Mouse (Mus musculus): ENCODE results near the gene Fam120c.

Fam120c gene

DNA sequence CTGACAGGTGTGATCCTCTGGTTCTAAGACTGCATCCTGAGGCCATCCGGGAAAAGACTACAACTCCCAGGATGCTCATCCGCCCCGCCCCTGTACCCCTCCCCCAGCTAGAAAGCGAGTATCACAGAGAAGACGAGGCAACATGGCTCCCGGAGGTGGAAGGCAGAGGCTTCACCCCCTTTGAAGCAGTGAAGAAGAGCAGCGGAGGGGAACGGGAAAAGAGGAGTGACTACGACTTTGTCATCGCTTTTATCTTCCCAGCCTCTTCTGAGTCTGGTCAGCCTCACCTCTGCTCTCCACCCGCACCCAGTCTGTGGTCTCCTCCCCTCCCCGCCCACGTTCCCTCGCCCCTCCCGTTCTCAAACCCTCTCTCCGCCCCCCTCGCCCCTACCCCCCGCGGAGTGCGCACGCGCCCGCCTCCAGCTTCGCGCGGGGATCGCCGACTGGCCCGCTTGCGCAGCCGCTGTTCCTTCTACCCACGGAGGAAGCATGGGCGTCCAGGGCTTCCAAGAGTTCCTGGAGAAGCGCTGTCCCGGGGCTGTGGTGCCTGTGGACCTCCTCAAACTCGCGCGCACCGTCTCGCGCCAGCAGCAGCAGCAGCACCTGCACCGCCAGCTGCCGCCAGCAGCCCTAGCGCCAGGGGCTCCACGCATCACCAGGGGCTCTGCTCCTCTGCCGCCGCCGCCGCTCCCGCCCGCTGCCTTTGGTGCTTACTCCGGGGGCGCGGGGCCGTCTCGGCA is at the start of gene Fam120c:
Fam120c (plus strand) TSS at position 415 of the 740 bp plus-strand sequence.
- peak; percentile 87 to 95 for DNase-seq (ENCODE audit: inconsistent age in 2 of 2, low spot score in 1 of 2)

DNA sequence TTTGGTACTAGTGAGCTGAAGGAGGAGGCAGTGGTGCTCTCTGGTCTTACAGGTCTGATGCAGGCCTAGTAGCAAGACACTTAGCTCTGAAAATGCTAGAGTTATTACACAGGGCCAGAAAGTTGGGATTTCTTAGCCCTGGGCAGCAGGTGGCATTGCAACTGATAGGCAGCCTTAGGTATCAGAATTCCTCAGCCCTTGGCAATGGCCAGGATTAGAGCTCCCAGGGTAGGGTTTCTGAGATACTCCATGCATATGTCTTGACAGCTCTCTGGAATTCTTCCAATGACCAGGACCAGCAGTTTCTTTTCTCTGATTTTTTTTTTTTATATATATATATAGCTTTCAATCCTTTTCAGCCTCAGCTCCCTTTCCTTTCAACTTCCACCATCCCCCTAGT is 45.6 kb upstream of the Fam120c start:
- DNase-seq (ENCODE audit: inconsistent age in 2 of 2, low spot score in 1 of 2): no peak

DNA sequence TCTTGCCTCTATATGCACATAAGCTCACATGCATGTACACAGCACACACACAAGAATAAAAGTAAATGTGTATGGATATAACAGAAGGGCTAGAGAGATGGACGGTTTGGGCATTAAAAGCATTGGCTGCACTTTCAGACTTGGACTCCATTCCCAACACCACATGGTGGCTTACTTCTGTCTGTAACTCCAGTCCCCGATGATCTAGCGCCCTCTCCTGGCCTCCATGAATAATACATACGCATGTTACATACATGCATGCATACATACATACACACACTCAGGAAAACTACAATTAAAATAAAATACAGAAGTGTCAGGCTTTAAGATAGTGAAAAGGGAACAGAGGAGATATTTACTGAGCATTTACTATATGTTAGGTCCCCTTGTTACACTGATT is 30.2 kb upstream of the Fam120c start:
- no peak for DNase-seq (ENCODE audit: inconsistent age in 2 of 2, low spot score in 1 of 2)

DNA sequence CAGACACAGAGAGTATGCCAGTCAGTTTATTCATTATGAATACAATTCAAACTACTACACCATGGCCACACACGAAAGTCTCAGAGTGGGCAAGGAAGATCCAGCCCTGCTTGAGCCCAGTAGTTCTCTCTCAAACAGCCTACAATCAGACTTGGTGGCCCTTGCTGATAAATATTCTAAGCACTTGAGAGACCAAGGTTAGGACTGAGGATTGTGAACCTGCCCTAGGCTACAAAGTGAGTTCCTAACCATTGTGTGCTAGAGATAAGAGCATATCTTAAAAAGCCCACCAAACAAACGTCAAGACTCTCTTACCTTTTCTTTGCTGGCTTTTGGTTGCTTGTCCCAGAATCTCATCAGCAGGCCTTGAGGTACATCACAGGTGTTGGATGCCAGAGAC is 10.4 kb upstream of the Fam120c start:
- DNase-seq (ENCODE audit: inconsistent age in 2 of 2, low spot score in 1 of 2): no peak

DNA sequence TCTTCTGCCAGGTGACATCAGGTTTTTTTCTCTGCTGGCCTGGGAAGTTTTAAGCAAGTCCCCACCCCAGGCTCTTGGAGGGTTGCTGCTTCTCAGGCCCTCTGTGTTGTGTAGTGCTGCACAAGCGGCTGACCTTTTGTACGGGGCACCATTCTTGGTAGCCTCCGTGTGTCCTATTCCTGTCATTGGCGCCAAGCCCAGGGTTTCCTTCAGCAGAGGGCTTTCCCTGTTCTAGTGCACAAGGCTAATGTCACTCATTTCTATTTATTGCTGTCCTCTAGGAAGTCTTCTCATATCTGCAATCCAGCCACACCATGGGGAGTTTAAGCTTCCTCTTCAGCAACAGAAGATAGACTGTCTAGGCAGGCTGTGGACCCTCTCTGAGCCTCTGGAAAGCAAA is 6.2 kb upstream of the Fam120c start:
- DNase-seq (ENCODE audit: inconsistent age in 2 of 2, low spot score in 1 of 2): peak; percentile 70 to 87

DNA sequence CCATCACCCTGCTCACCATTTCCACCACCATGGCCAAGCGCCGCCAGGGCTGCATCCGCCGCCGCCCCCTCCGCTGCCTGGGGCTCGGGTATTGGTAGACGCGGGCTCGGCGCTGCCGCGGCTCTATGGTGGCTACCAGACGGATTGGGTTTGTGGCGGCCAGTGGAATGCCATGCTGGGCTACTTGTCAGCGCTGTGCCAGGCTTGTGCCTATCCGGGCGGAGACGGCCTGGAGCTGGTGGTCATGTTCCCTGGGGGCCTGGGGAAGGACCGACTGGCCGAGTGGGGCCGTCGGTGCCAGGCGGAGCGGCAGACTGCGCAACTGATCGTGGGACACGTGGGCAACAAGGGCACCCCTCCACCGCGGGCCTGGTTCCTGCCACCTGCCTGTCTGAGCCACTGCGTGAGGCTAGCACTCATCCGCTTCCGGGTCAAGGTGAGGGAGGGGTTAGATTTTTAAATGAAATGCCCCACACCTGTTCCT is 568 bp downstream of the Fam120c start:
- peak; percentile 57 to 81 for DNase-seq (ENCODE audit: inconsistent age in 2 of 2, low spot score in 1 of 2)

DNA sequence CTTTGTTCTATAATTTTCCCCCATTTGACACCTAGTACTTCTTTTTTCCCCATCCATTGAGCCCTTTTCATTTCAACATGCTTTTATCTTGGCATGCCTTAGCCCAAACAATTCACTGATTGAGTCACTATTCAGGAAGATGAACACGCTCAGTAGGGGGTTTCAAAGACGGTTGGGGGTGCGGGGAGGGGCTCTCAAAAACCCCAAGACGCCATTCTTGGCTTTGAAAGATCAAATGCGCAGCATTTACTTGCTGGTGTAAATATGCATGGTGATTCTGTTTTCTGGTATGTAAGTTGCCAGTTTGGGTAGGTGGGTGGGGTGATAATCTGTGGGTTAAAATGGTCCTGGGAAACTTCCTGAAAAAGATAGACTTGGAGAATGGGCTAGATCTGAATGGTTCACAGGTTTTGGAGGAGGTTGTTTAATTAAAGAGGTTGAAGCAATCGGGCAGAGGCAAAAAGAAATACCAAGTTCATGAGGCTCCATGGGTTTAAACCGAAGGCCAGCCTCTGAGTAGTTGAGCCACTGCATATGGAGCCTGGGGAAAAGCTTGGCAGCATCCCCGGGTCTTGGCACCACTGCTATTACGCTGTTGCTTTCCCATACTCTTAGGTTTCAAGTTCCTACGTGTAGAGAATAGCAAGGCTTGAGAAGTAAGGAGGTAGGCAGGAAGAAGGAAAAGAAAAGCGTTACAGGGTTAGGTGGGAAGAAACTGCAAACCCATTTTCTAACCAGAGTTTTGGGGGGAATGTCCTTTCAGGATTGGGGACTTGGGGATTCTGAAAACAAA is 1.6 kb downstream of the Fam120c start:
- DNase-seq (ENCODE audit: inconsistent age in 2 of 2, low spot score in 1 of 2): peak; percentile 5 to 33

DNA sequence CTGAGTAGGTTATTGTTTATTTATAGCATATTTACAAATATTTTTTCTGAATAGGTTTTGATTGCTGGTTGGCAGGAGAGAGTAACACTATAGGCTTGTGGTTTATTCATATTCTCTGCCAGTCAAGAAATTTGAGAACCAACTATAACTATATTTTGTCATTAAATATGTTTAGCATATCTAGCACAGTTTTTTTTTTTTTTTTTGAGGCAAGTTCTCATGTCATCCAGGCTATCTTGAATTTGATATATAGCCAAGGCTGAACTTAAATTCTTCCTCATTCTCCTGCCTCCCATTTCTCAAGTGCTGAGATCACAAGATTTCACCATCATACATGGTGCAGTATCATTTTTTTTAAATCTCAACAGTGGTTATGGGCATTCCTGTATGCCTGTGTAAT is 3.3 kb downstream of the Fam120c start:
- no peak for DNase-seq (ENCODE audit: inconsistent age in 2 of 2, low spot score in 1 of 2)

DNA sequence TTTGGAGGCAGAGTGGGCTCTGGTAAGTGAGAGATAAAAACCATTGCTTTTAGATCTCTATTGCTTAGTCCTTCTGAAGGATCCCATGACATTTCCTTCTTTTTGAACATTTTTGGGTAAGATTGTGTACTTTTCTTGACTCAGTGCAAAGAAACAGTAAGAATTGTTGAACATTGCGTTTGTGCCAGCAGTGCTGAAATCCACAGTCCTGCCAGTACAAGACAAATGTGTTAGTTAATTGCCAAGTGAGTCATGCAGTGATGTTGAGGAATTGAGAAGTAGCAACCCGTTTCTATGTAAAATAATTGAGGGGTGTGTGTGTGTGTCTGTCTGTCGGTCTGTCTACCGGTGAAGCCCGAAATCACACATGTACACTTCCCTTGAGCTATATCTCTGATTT is 5.3 kb downstream of the Fam120c start:
- DNase-seq (ENCODE audit: inconsistent age in 2 of 2, low spot score in 1 of 2): peak in 1 of 2 experiments; percentile 55

DNA sequence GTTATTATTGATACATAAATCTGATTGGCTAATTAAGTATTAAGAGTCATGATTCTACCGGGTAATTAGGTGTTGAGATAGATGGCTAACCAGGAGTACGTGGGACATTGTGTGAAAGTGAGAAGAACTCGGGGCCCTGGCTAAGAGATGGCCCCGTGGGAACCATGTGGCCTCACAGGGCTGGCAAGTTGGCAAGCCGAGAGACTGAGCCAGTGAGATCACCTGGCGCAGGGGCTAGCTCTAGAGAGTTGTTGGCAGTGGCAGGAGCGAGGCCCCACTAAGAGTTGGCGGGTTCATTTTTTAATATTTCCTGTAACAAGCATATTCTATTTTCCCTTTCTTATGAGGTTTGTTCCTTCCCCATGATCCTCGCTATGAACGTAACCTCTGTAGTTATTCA is 74.8 kb downstream of the Fam120c start:
- no peak for DNase-seq (ENCODE audit: inconsistent age in 2 of 2, low spot score in 1 of 2)

DNA sequence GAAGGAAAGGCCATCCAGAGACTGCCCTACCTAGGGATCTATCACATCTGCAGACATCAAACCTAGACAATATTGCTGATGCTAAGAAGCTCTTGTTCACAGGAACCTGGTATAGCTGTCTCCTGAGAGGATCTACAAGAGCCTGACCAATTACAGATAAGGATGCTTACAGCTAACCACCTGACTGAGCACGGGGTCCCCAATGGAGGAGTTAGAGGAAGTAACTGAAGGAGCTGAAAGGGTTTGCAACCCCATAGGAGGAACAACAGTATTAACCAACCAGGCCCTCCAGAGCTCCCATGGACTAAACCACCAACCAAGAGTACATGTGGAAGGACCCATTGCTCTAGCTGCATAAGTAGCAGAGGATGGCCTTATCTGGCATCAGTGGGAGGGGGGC is 76.8 kb downstream of the Fam120c start:
- DNase-seq (ENCODE audit: inconsistent age in 2 of 2, low spot score in 1 of 2): no peak

DNA sequence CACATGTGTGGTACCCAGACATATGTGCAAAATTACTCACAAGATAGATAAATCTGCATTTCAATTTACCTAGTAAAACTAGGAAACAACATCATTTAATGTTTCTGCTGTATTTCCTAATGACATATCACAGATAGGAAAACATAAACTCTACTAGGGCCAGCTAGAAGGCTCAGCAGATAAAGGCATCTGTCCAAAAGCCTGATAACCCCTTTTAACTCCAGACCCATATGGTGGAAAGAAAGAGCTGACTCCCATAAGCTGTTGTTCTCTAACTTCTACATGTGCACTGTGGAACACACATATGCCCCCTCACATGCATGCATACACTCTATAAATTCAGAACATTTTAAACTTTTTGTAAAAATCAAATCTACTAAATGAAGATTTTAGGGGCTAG is 99.7 kb downstream of the Fam120c start:
- DNase-seq (ENCODE audit: inconsistent age in 2 of 2, low spot score in 1 of 2): no peak

DNA sequence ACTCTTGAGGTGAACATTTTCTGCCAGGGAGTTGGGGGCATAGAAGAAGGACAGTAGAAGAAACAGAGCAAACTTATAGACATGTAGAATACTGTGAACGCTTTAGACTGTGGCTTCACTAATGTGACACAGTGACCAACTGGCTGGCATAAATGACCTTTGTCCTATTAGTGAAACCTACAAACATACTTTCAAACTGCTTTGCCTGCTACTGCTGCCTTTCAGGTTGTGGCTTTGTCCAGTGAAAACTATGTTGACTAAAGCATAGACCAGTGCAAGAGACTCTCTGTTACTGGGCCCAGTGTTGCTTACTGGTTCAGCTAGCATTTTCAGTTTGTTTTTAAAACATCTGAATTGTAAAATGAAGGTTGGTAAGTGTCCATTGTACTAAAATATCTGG is 100.2 kb downstream of the Fam120c start:
- DNase-seq (ENCODE audit: inconsistent age in 2 of 2, low spot score in 1 of 2): no peak

DNA sequence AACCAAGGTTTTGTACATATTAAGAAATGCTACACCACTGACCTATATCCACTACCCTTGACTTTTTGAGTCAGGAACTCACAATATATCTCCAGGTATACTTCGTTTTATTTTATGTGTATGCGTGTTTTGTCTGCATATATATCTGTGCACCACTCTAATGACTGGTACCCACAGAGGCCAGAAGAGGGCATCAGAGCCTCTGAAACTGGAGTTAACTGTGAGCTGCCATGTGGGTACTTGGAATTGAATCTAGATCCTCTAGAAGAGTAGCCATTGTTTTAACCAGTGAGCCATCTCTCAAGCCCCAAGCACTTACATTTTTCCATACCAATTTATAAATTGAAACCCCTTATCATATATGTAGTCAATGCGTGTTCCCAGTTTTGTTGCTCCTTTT is 144.2 kb downstream of the Fam120c start:
- no peak for DNase-seq (ENCODE audit: inconsistent age in 2 of 2, low spot score in 1 of 2)

DNA sequence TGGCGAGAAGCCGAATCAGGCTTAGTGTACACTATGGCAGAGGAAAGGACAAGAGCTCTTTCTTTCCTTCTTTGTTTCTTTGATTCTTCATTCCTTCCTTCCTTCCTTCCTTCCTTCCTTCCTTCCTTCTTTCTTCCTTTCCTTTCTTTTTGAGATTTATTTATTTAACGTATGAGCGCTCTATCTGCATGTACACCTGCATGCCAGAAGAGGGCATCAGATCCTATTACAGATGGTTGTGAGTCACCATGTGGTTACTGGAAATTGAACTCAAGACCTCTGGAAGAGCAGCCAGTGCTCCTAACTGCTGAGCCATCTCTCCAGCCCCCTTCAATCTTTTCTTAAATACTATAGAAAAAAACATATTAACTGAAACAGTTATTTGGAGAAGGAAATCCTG is 149.3 kb downstream of the Fam120c start:
- peak in 1 of 2 experiments; percentile 30 for DNase-seq (ENCODE audit: inconsistent age in 2 of 2, low spot score in 1 of 2)

DNA sequence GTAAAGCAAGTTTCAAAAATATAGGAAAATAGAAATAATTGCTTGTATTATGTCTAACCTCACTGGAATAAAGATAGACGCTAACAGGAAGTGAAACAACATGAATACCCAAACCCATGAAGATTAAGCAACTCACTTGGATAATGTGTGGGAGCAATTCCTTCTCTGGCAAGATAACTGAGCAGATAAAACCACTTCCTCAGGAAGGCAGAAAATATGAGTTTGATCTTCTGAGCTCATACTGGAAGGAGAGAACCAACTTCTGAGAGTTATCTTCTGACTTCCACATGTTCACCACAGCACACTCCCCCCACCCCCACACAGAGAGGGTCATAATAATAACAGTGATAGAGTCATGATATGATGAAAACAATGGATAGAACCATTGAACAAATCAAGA is 152.6 kb downstream of the Fam120c start:
- no peak for DNase-seq (ENCODE audit: inconsistent age in 2 of 2, low spot score in 1 of 2)

DNA sequence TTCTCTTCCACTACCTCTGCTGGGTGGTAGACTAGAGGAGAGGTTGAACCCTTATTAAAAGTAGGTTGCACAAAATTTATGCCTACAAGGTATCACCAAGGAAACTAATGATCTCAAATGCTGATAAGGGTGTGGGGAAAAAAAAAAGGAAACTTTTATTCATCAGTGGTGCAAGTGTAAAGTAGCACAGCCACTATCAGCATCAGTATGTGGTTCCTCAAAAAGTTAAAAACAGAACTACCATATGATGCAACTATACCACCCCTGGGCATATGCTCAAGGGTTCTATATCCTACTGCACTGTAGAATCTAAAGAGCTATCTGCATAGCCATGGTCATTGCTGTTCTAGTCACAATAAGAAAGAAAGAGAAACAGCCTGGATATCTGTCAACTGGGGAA is 164.6 kb downstream of the Fam120c start:
- DNase-seq (ENCODE audit: inconsistent age in 2 of 2, low spot score in 1 of 2): no peak

DNA sequence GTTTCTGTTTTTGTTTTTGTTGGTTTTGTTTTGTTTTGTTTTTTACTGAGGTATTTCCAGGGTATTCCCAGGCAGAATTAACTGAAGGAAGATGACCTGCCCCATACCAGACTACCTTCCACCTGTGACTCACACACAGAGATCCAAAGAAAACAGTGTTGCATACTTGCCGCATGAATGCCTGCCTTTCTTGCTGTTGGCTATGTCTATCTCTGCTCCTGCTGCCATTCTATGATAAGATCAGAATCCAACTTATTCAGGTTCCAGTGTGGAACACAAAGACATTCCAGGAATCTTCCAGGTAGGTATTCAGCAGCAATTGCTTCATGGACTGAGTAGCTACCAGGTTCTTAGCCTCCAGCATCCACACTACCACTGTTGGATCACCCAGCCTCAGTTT is 165.9 kb downstream of the Fam120c start:
- no peak for DNase-seq (ENCODE audit: inconsistent age in 2 of 2, low spot score in 1 of 2)

DNA sequence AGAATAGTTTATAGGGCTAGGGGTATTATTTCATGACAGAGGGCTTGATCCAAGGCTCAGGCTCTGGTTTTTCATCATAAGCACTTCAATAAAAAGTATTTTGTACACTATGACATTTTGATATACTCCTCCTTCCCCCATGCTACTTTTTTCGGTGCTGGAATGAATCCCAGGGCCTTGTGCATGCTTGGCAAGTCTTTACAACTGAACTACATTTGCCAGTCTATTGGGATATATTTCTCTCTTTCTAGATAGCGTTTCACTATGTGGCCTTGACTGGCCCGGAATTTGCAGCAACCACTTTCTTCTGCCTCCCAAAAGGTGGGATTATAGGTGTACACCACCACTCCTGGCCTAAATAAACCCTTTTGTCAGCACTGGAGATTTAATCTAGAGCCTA is 169.1 kb downstream of the Fam120c start:
- peak; percentile 6 to 55 for DNase-seq (ENCODE audit: inconsistent age in 2 of 2, low spot score in 1 of 2)

DNA sequence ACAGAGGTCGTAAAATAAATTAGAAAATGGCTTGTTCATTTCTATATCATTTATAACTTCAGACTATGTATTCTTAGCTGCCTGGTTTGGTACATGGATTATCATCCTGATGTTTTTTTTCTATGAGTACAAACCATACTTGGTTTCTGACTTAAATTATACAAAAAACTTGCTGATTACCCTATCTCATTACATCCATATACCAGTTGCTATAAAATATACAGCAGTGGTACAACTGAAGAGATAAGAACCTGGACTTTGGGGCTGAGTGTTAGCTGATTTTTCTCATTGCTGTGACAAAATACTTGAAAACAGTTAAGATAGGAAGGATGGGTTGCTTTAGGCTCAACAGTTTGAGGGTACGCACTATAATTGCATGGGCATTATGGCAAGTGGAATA is 169.7 kb downstream of the Fam120c start:
- no peak for DNase-seq (ENCODE audit: inconsistent age in 2 of 2, low spot score in 1 of 2)

DNA sequence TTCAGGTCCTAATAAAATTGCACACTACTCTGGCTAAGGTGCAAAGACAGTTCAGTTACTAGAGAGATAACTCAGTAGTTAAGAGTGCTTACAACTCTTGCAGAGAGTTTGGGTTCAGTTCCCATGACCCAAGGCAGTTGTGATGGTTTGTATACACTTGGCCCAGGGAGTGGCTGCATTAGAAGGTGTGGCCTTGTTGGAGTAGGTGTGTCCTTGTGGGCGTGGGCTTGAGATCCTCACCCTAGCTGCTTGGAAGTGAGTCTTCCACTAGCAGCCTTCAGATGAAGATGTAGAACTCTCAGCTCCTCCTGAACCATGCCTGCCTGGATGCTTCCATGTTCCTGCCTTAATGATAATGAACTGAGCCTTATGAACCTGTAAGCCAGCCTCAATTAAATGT is 174.2 kb downstream of the Fam120c start:
- DNase-seq (ENCODE audit: inconsistent age in 2 of 2, low spot score in 1 of 2): no peak

DNA sequence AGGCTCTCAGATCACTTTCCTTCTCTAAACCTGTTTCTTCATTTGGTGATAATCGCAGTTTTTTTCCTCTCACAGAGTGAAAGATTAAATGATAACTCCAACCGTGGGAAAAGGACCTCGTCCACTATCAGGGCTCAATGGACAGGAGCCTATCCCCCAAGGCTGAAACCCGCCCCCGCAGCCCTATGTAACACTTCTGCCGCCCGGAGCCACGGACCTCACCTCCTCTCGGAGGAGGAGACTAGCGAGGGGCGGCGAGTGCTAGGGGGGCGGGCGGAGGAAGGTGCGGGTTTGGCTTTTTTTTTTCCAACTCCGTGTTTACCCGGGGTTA is 176.1 kb downstream of the Fam120c start:
- DNase-seq (ENCODE audit: inconsistent age in 2 of 2, low spot score in 1 of 2): no peak

All from adrenal gland, adult (tissue).